Mouse (Mus musculus): ENCODE measurements around the gene Ccdc80. TPM values are rescaled to one million over a fixed set of nuclear protein-coding genes. Genes with fewer than 3 reads are reported as not detected.

The Ccdc80 gene
- 0.69 and 2.6 TPM in 2 replicates for total RNA-seq (2012; rRNA removed)

DNA sequence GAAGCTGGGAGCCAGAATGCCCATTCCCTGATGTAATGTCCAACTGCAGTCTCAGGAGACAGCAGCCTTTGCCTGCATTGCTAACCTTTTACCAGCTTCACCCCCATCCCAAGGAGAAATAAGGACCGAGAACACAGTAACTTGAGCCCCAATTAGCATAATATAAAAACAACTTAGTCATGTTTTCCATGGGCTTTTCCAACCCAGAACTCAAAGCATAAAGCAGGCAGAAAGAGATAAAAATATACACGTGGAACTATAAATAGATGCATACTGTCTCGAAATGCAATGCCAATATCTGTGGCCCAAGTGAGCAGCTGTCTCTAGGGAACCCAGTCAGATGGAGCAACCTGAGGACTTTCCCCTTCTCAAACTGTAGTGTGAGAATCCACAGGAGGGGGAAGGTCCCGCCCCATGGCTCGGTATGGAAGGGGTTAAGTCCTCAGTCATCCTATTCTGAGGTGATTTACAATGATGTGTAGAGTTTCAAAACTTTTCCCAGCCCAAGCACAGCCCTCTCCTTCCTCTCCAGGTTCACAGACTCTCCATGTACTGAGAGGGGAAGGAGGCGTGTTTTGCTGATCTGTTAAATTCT lies at the start of gene Ccdc80:
Ccdc80 (plus strand) TSS at position 266 of the 595 bp plus-strand sequence.
- TF ChIP-seq HCFC1 (IDR thresholded peaks at IDR 0.05; ENCODE audit: borderline replicate concordance, insufficient read depth, low read length) (no peak), MAFK (IDR thresholded peaks at IDR 0.05; ENCODE audit: insufficient read depth, low read depth, low read length) (no peak), ZC3H11A (IDR thresholded peaks at IDR 0.05; ENCODE audit: borderline replicate concordance, low read depth, low read length) (no peak), ZNF384 (IDR thresholded peaks at IDR 0.05; ENCODE audit: low read depth, low read length) (no peak), CHD2 (IDR thresholded peaks at IDR 0.05; ENCODE audit: low read depth, low read length) (no peak)
- no peak for DNase-seq (ENCODE audit: low read depth, low spot score)
- no peak within 1 kb of the TSS for H3K27ac ChIP-seq (ENCODE audit: insufficient read depth, low read depth, low read length, poor library complexity, severe bottlenecking)
- in situ Hi-C loops (cut with MboI; ENCODE audit: low sequenced_read_pairs in 2 of 2, unreplicated experiment in 2 of 2): no loop called here
- no peaks in the 10 kb centered on the region for H3K9me3 ChIP-seq (ENCODE audit: control insufficient read depth, insufficient read depth, low read depth, low read length)
- no peak within 1 kb of the TSS for H3K4me3 ChIP-seq (ENCODE audit: insufficient read depth in 1 of 2, low read depth in 1 of 2, low read length in 2 of 2, poor library complexity in 1 of 2, severe bottlenecking in 1 of 2)
- H3K9ac ChIP-seq (ENCODE audit: insufficient read depth, low read depth, low read length, poor library complexity, severe bottlenecking): no peak within 1 kb of the TSS
- H3K4me1 ChIP-seq (ENCODE audit: control insufficient read depth in 2 of 2, insufficient read depth in 2 of 2, low read length in 2 of 2, poor library complexity in 1 of 2): peaks cover 0 to 2% of the 10 kb centered on the region in 2 experiments; a peak in 1 of 4 replicates
- H3K36me3 ChIP-seq (ENCODE audit: control insufficient read depth, insufficient read depth, low read length, poor library complexity, severe bottlenecking): no peaks in the 10 kb centered on the region

GRCm38 (mm10) chr16:45044844-45045243 lies 48.4 kb upstream of the Ccdc80 start:
- H3K27ac ChIP-seq (ENCODE audit: insufficient read depth, low read depth, low read length, poor library complexity, severe bottlenecking): no peak overlapping the region
- H3K9me3 ChIP-seq (ENCODE audit: control insufficient read depth, insufficient read depth, low read depth, low read length): no peaks in the 10 kb centered on the region
- no peak overlapping the region for H3K9ac ChIP-seq (ENCODE audit: insufficient read depth, low read depth, low read length, poor library complexity, severe bottlenecking)
- in situ Hi-C loops (cut with MboI; ENCODE audit: low sequenced_read_pairs in 2 of 2, unreplicated experiment in 2 of 2): no loop called here
- no peaks in the 10 kb centered on the region for H3K4me1 ChIP-seq (ENCODE audit: control insufficient read depth in 2 of 2, insufficient read depth in 2 of 2, low read length in 2 of 2, poor library complexity in 1 of 2)
- no peak for DNase-seq (ENCODE audit: low read depth, low spot score)
- no peak for TF ChIP-seq ZNF384 (IDR thresholded peaks at IDR 0.05; ENCODE audit: low read depth, low read length)
- TF ChIP-seq ZC3H11A (IDR thresholded peaks at IDR 0.05; ENCODE audit: borderline replicate concordance, low read depth, low read length): no peak
- no peak for TF ChIP-seq MAFK (IDR thresholded peaks at IDR 0.05; ENCODE audit: insufficient read depth, low read depth, low read length)
- TF ChIP-seq HCFC1 (IDR thresholded peaks at IDR 0.05; ENCODE audit: borderline replicate concordance, insufficient read depth, low read length): no peak
- no peak for TF ChIP-seq CHD2 (IDR thresholded peaks at IDR 0.05; ENCODE audit: low read depth, low read length)
- no peaks in the 10 kb centered on the region for H3K36me3 ChIP-seq (ENCODE audit: control insufficient read depth, insufficient read depth, low read length, poor library complexity, severe bottlenecking)
- no peak overlapping the region for H3K4me3 ChIP-seq (ENCODE audit: insufficient read depth in 1 of 2, low read depth in 1 of 2, low read length in 2 of 2, poor library complexity in 1 of 2, severe bottlenecking in 1 of 2)

DNA sequence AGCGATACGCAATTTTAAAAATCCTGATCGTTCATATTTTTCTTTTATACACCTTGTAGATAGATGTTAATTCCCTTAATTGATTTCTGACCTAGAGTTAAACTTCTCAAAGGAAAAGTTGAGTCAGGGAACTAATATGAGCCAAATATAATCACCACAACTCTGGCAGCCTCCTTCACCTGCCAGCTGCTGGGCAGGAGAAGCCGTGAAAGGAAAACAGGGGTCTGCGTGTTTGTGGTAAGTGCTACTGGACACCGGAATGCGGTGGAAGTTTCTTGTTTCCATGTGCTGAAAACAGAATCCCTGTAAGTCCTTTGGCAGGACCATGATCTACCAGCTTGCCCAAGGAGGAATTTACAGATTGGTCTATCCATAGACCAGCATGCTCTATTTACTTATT lies 36.0 kb upstream of the Ccdc80 start:
- Histone ChIP-seq H3K9ac (ENCODE audit: insufficient read depth, low read depth, low read length, poor library complexity, severe bottlenecking) (no peak overlapping the region), H3K4me3 (ENCODE audit: insufficient read depth in 1 of 2, low read depth in 1 of 2, low read length in 2 of 2, poor library complexity in 1 of 2, severe bottlenecking in 1 of 2) (no peak overlapping the region), H3K36me3 (ENCODE audit: control insufficient read depth, insufficient read depth, low read length, poor library complexity, severe bottlenecking) (no peaks in the 10 kb centered on the region), H3K27ac (ENCODE audit: insufficient read depth, low read depth, low read length, poor library complexity, severe bottlenecking) (no peak overlapping the region), H3K4me1 (ENCODE audit: control insufficient read depth in 2 of 2, insufficient read depth in 2 of 2, low read length in 2 of 2, poor library complexity in 1 of 2) (no peaks in the 10 kb centered on the region), H3K9me3 (ENCODE audit: control insufficient read depth, insufficient read depth, low read depth, low read length) (no peaks in the 10 kb centered on the region)
- no peak for DNase-seq (ENCODE audit: low read depth, low spot score)
- TF ChIP-seq HCFC1 (IDR thresholded peaks at IDR 0.05; ENCODE audit: borderline replicate concordance, insufficient read depth, low read length): no peak
- TF ChIP-seq CHD2 (IDR thresholded peaks at IDR 0.05; ENCODE audit: low read depth, low read length): no peak
- in situ Hi-C loops (cut with MboI; ENCODE audit: low sequenced_read_pairs in 2 of 2, unreplicated experiment in 2 of 2): no loop called here

DNA sequence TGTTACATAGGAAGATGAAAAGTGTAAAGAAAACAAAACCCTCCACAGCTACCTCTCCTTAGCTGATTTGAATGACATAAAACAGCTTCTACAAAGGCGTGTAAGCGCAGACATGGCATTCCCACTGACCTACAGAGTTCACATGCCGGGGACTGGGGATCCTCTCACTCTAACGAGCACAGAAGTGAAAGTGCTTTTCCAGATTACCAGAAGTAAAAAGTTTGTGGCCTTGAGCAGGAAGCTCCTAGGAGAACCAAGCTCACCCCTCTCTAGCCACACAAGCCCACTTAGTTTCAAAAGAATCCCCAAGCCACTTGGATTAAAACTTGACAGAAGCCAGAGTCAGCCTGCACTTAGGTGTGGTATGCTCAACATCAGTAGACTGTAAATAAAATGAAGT lies 35.3 kb upstream of the Ccdc80 start:
- H3K27ac ChIP-seq (ENCODE audit: insufficient read depth, low read depth, low read length, poor library complexity, severe bottlenecking): no peak overlapping the region
- H3K9ac ChIP-seq (ENCODE audit: insufficient read depth, low read depth, low read length, poor library complexity, severe bottlenecking): no peak overlapping the region
- no peak overlapping the region for H3K4me3 ChIP-seq (ENCODE audit: insufficient read depth in 1 of 2, low read depth in 1 of 2, low read length in 2 of 2, poor library complexity in 1 of 2, severe bottlenecking in 1 of 2)
- no peaks in the 10 kb centered on the region for H3K36me3 ChIP-seq (ENCODE audit: control insufficient read depth, insufficient read depth, low read length, poor library complexity, severe bottlenecking)
- in situ Hi-C loops (cut with MboI; ENCODE audit: low sequenced_read_pairs in 2 of 2, unreplicated experiment in 2 of 2): no loop called here
- H3K9me3 ChIP-seq (ENCODE audit: control insufficient read depth, insufficient read depth, low read depth, low read length): no peaks in the 10 kb centered on the region
- TF ChIP-seq HCFC1 (IDR thresholded peaks at IDR 0.05; ENCODE audit: borderline replicate concordance, insufficient read depth, low read length): no peak
- no peak for TF ChIP-seq ZC3H11A (IDR thresholded peaks at IDR 0.05; ENCODE audit: borderline replicate concordance, low read depth, low read length)
- no peak for TF ChIP-seq CHD2 (IDR thresholded peaks at IDR 0.05; ENCODE audit: low read depth, low read length)
- TF ChIP-seq ZNF384 (IDR thresholded peaks at IDR 0.05; ENCODE audit: low read depth, low read length): no peak
- TF ChIP-seq MAFK (IDR thresholded peaks at IDR 0.05; ENCODE audit: insufficient read depth, low read depth, low read length): no peak
- DNase-seq (ENCODE audit: low read depth, low spot score): no peak
- no peaks in the 10 kb centered on the region for H3K4me1 ChIP-seq (ENCODE audit: control insufficient read depth in 2 of 2, insufficient read depth in 2 of 2, low read length in 2 of 2, poor library complexity in 1 of 2)

DNA sequence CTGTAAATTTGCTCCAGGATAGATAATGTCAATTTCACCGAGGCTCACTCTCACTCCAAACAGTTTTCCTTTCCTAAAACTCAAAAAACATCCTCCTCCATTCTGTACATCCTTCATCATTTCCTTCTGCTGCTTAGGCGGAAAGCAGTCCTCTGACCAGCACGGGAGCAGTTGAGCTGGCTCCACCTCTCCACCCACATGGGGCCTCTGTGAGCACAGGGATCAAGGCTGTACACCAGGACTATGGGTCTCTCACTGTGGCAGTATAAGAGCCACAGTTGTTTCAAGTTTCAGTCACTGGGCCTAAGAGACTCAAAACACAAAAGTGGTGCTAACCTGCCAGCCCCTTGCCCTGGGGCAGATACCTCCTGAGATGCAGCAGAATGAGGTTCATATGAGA lies 32.1 kb upstream of the Ccdc80 start:
- H3K9me3 ChIP-seq (ENCODE audit: control insufficient read depth, insufficient read depth, low read depth, low read length): no peaks in the 10 kb centered on the region
- in situ Hi-C loops (cut with MboI; ENCODE audit: low sequenced_read_pairs in 2 of 2, unreplicated experiment in 2 of 2): no loop called here
- TF ChIP-seq CHD2 (IDR thresholded peaks at IDR 0.05; ENCODE audit: low read depth, low read length) (no peak), HCFC1 (IDR thresholded peaks at IDR 0.05; ENCODE audit: borderline replicate concordance, insufficient read depth, low read length) (no peak), ZNF384 (IDR thresholded peaks at IDR 0.05; ENCODE audit: low read depth, low read length) (no peak), MAFK (IDR thresholded peaks at IDR 0.05; ENCODE audit: insufficient read depth, low read depth, low read length) (no peak), ZC3H11A (IDR thresholded peaks at IDR 0.05; ENCODE audit: borderline replicate concordance, low read depth, low read length) (no peak)
- no peak for DNase-seq (ENCODE audit: low read depth, low spot score)
- H3K4me1 ChIP-seq (ENCODE audit: control insufficient read depth in 2 of 2, insufficient read depth in 2 of 2, low read length in 2 of 2, poor library complexity in 1 of 2): no peaks in the 10 kb centered on the region
- no peak overlapping the region for H3K9ac ChIP-seq (ENCODE audit: insufficient read depth, low read depth, low read length, poor library complexity, severe bottlenecking)
- H3K36me3 ChIP-seq (ENCODE audit: control insufficient read depth, insufficient read depth, low read length, poor library complexity, severe bottlenecking): no peaks in the 10 kb centered on the region
- H3K4me3 ChIP-seq (ENCODE audit: insufficient read depth in 1 of 2, low read depth in 1 of 2, low read length in 2 of 2, poor library complexity in 1 of 2, severe bottlenecking in 1 of 2): no peak overlapping the region
- H3K27ac ChIP-seq (ENCODE audit: insufficient read depth, low read depth, low read length, poor library complexity, severe bottlenecking): no peak overlapping the region

All from ES-E14 (cell line).